Mouse (Mus musculus): ENCODE results near the gene Tesk1.

Tesk1 gene

DNA sequence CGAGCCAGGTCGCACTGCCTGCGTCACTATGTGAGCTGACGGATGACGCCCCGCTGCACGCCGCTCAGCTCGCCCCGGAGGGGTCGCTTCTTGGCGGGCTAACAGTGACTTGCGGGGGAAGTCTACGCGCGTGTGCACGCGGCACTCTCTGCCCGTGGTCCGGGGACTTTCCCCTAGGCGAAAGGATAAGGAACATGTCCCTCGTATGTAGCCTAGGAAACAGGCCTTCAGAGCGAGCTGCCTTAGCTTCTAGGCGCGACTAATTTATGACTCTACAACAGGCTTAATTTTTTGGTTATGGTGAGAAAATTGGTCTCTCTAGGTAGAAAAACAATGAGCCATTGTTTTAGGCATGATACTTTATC, 51.1 kb downstream of the Tesk1 start, which contains the start of gene Ccdc107:
Gene Ccdc107, plus strand, starts transcription at position 80 of the 365 bp plus-strand sequence.
- DNase-seq (ENCODE audit: low spot score in 2 of 2), result peak; percentile 92

DNA sequence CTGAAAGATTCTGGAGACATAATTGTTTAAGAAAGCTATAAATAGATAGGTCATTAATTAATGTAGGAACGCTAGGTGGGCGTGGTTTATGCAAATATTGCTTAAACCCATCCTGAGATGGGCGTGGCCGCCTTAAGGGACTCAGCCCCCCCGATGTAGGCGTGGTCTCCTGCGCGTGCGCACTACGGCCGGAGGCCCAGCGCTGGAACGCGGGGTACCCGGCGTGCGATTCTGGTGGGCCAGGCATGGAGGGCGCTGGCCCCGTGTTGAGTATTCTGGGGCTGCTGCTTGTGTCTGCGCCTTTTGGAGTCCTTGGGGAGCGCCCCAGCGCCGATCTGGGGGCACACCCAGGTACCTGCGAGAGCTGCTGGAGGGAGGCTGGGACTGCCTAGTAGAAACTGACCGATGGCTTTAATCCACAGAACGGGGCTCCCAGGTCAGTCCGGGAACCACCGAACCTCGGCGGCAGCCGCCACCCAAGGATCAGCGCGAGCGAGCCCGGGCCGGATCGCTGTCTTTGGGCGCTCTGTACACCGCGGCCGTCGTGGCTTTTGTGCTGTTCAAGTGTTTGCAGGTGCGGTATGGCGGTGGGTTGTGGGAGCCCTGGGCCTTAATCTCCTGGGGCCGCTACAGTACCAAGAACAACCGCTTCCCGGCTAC, 51.6 kb downstream of the Tesk1 start:
- DNase-seq (ENCODE audit: low spot score in 2 of 2), result peak; percentile 93 to 96

GRCm38 (mm10) chr4:43493846-43494240, 52.1 kb downstream of the Tesk1 start:
- DNase-seq (ENCODE audit: low spot score in 2 of 2), result no peak

DNA sequence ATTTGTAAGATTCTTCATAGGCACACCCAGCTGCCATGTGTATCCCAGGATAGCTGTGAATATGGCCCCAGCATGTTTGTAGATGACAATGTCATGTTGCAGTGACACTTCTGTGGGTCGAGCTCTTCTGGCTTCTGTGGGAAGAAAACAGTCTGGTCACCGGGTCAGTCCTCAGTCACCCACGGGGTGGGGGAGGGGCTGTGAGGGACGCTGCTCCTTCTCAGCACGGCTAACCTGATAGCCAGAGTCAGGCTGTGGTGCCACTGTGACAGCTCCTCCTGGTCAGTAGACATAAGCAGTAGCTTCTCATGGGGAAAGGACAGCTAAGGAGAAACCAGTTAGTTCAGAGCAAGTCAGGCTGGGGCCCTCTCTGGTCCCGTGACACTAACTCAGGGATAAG, 54.8 kb downstream of the Tesk1 start:
- no peak for DNase-seq (ENCODE audit: low spot score in 2 of 2)

DNA sequence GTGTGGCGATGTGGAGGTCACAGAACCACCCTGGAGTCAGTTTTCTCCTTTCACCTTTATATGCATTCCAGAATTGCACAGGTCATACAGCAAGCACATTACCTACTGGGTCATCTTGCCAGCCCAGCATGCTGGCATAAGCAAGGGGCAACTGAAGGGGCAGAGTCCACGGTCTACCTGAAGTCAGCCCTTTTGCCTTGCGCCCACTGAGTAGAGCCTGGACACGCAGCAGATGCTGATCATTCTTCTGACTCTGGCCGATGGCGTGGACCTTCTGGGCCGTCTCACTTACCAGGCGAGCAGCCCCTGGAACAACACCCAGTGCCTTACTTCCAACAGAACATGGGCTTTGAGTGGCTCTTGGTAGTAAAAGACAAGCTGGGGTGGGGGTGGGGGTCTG, 55.7 kb downstream of the Tesk1 start:
- no peak for DNase-seq (ENCODE audit: low spot score in 2 of 2)

Measured in frontal cortex, postnatal 14 days (tissue).